Mouse (Mus musculus) hindbrain, embryonic 14.5 days (tissue): ENCODE data around the gene Pdzd2. TPM values are rescaled to one million over a fixed set of nuclear protein-coding genes. Genes with fewer than 3 reads are reported as not detected.
A peak's percentile ranks its signal among the peaks of the same experiment; 100 is the strongest.

Experiments used
- ATAC-seq: fragments of 200-750 bp; cut with Nextera tagmentation; 2 replicates; pipeline ENCODE4 v1.8.0; 2017; ENCODE audit warnings: moderate number of reproducible peaks, mild to moderate bottlenecking, moderate TSS enrichment, moderate library complexity; ENCODE audit not compliant: low FRiP score
- DNase-seq: peaks from one replicate; pipeline ENCODE4 v3.0.0-alpha.2; 2015; ENCODE audit warnings: low spot score
- H3K27ac ChIP-seq: fragments of 300-500 bp; sonication (generic); 2 replicates; pipeline ENCODE4 v1.5.1; 2014; ENCODE audit warnings: mild to moderate bottlenecking, moderate library complexity
- H3K27me3 ChIP-seq: fragments of 300-500 bp; sonication (generic); 2 replicates; pipeline ENCODE4 v1.6.1; 2014; ENCODE audit warnings: mild to moderate bottlenecking, low read length, mixed read lengths; ENCODE audit not compliant: control insufficient read depth, insufficient read depth
- H3K36me3 ChIP-seq: fragments of 300-500 bp; sonication (generic); replicated peaks from 2 replicates; pipeline ENCODE4 v1.6.1; 2014; ENCODE audit not compliant: control insufficient read depth, insufficient read depth
- H3K4me1 ChIP-seq: fragments of 300-500 bp; sonication (generic); replicated peaks from 2 replicates; pipeline ENCODE4 v1.6.1; 2014; ENCODE audit warnings: antibody characterized with exemption, low read length, mixed read lengths; ENCODE audit not compliant: control insufficient read depth, insufficient read depth
- H3K4me2 ChIP-seq: fragments of 300-500 bp; sonication (generic); replicated peaks from 2 replicates; pipeline ENCODE4 v1.6.1; 2014; ENCODE audit warnings: mild to moderate bottlenecking, moderate library complexity
- H3K4me3 ChIP-seq: fragments of 300-500 bp; sonication (generic); replicated peaks from 2 replicates; pipeline ENCODE4 v1.5.1; 2014; ENCODE audit warnings: mild to moderate bottlenecking, low read length
- H3K9ac ChIP-seq: fragments of 300-500 bp; sonication (generic); 2 replicates; pipeline ENCODE4 v1.6.1; 2014
- H3K9me3 ChIP-seq: fragments of 300-500 bp; sonication (generic); 2 replicates; pipeline ENCODE4 v1.6.1; 2016; ENCODE audit warnings: low read length; ENCODE audit not compliant: control insufficient read depth
- WGBS: fragments of 180-500 bp; shearing (Covaris S2); extraction: QIAGEN DNeasy Blood & Tissue Kit; methylation state at CpG from one replicate; pipeline ENCODE4 v1.1.7; 2014; 5-methylcytosine and 5-hydroxymethylcytosine counted together
- polyA plus RNA-seq: library from polyadenylated mRNA; unstranded; fragments of >200 nt; fragmentation: Nextera tagmentation; extraction: Ambion mirVana; gene quantifications from 2 replicates; pipeline ENCODE4 v1.2.1, GENCODE M21; 2014

Pdzd2 gene
- polyA plus RNA-seq, 1 experiment from 2014 or later, result 15.5 TPM

- Histone ChIP-seq H3K4me3 (no peak overlapping the region), H3K4me1 (no peaks in the 10 kb centered on the region), H3K4me2 (no peak overlapping the region), H3K27me3 (no peaks in the 10 kb centered on the region), H3K36me3 (no peaks in the 10 kb centered on the region), H3K27ac (no peak overlapping the region), H3K9me3 (no peaks in the 10 kb centered on the region), H3K9ac (no peak overlapping the region)
- DNase-seq (no peak), ATAC-seq (no peak)
- WGBS, result 91% methylated on average over 4 of the region's 4 CpGs
Measured at GRCm38 (mm10) chr15:12532568-12532967, 207.2 kb downstream of the Pdzd2 start.

- Histone ChIP-seq H3K36me3 (no peaks in the 10 kb centered on the region), H3K27ac (no peak overlapping the region), H3K27me3 (no peaks in the 10 kb centered on the region), H3K9ac (no peak overlapping the region), H3K4me3 (no peak overlapping the region), H3K4me2 (no peak overlapping the region), H3K4me1 (peaks cover 9% of the 10 kb centered on the region), H3K9me3 (no peaks in the 10 kb centered on the region)
- WGBS, result 86% methylated on average over 7 of the region's 7 CpGs
- DNase-seq (no peak), ATAC-seq (no peak)
Measured at GRCm38 (mm10) chr15:12522810-12523209, 216.9 kb downstream of the Pdzd2 start.

GRCm38 (mm10) chr15:12520292-12520691 lies 219.4 kb downstream of the Pdzd2 start:
- no peak overlapping the region for H3K4me3 ChIP-seq
- ATAC-seq, result no peak
- H3K27ac ChIP-seq, result no peak overlapping the region
- no peaks in the 10 kb centered on the region for H3K9me3 ChIP-seq
- no peak for DNase-seq
- H3K4me1 ChIP-seq, result peaks cover 13% of the 10 kb centered on the region
- H3K36me3 ChIP-seq, result no peaks in the 10 kb centered on the region
- no peak overlapping the region for H3K9ac ChIP-seq
- WGBS, result 65% methylated on average over 9 of the region's 9 CpGs
- H3K27me3 ChIP-seq, result no peaks in the 10 kb centered on the region
- H3K4me2 ChIP-seq, result no peak overlapping the region

DNA sequence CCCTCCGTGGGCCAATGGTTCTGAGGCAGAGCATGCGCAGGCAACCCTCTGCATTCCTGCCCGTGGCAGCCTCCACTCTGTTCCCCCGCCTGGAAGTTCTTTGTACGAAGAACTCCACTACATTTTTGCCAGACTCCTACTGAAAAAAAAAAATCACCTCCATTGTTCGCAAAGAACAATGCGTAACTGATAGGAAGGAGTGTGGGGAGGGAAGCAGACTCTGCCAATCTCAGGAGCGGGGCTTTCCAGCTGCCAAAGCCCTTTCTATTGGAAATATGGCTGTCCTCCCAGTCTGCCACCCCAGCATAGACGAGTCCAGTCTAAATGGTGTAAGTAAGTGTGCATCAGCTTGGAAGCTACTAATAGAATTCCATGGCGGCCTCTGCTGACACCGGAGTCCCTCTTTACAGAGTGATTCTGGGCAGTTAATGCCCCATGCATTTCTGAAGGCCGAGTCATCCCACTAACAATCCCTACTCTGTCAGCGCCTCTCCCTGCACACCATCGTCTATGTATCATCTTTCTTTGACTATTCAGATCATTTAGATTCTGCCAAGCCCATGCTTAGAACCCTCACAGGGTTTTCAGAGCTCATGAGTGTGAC lies 221.3 kb downstream of the Pdzd2 start:
- DNase-seq (no peak), ATAC-seq (no peak)
- 0 out of 2 replicates have a peak overlapping the region, but pooled peaks have one; percentile 20 for H3K27ac ChIP-seq
- no peaks in the 10 kb centered on the region for H3K27me3 ChIP-seq
- H3K9ac ChIP-seq, result no peak overlapping the region
- H3K9me3 ChIP-seq, result no peaks in the 10 kb centered on the region
- no peaks in the 10 kb centered on the region for H3K36me3 ChIP-seq
- 39% methylated on average over 14 of the region's 14 CpGs for WGBS
- H3K4me3 ChIP-seq, result no peak overlapping the region
- H3K4me2 ChIP-seq, result no peak overlapping the region; the same call in 1 of the 2 replicates
- peaks cover 13% of the 10 kb centered on the region for H3K4me1 ChIP-seq

DNA sequence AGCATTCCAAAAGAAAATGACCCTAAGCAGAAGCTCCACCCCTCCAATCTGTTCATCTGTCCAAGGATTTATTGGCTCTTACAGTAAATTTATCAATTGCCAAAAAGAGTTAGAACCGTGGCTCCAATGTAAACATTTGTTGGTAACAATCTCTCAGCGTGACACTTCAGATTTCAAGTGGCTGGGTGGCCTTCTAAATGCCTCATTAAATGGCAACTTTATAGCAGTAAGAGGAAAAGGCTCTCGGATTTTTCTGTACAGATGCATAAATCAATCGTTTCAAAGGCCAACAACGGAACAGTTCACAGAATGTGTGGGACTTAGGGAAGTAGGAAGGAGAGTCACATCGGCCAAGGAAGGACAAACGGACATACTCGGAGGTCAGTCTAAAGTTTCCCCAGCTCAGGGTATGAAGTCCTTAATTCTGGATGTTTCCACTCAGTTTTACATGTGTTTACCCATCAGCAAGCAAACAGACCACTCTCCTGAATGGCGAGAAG lies 222.4 kb downstream of the Pdzd2 start:
- H3K27ac ChIP-seq, result no peak overlapping the region
- WGBS, result 81% methylated on average over 9 of the region's 9 CpGs

GRCm38 (mm10) chr15:12515272-12515844 lies 224.4 kb downstream of the Pdzd2 start:
- H3K9me3 ChIP-seq, result no peaks in the 10 kb centered on the region
- no peak overlapping the region for H3K9ac ChIP-seq
- no peak for ATAC-seq
- peaks cover 13% of the 10 kb centered on the region for H3K4me1 ChIP-seq
- no peak overlapping the region for H3K4me2 ChIP-seq
- no peak overlapping the region for H3K4me3 ChIP-seq
- WGBS, result 74% methylated on average over 9 of the region's 9 CpGs
- DNase-seq, result no peak
- no peaks in the 10 kb centered on the region for H3K27me3 ChIP-seq
- H3K27ac ChIP-seq, result no peak overlapping the region
- H3K36me3 ChIP-seq, result no peaks in the 10 kb centered on the region

More for the DNA sequence above, 222.4 kb downstream of the Pdzd2 start:
- Histone ChIP-seq H3K9ac (no peak overlapping the region), H3K4me3 (no peak overlapping the region), H3K9me3 (no peaks in the 10 kb centered on the region), H3K36me3 (no peaks in the 10 kb centered on the region), H3K4me1 (peaks cover 13% of the 10 kb centered on the region), H3K27me3 (no peaks in the 10 kb centered on the region), H3K4me2 (no peak overlapping the region)
- DNase-seq (no peak), ATAC-seq (no peak)

DNA sequence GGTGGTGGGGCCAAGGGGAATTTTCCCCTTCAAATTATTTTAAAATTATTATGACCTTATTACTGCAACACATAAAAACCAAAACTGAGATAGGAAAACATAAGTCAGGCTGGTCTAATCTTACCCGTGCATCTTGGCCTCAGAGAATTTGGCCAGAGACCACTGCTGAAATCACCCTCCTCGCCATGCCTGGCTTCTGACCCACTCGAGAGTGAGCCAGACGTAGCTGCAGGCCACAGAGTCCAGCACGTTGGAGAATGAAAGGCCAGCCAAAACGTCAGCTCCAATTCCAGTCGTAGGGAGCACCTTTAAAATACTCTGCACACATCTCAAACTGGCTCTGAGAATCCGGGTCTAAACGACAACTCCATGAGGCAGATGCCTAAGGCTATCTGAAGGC lies 226.2 kb downstream of the Pdzd2 start:
- DNase-seq (no peak), ATAC-seq (no peak)
- Histone ChIP-seq H3K4me2 (no peak overlapping the region), H3K9me3 (no peaks in the 10 kb centered on the region), H3K9ac (no peak overlapping the region), H3K4me1 (peaks cover 11% of the 10 kb centered on the region), H3K27me3 (no peaks in the 10 kb centered on the region), H3K4me3 (no peak overlapping the region), H3K27ac (no peak overlapping the region), H3K36me3 (no peaks in the 10 kb centered on the region)
- 85% methylated on average over 9 of the region's 9 CpGs for WGBS

- H3K4me1 ChIP-seq, result peaks cover 18% of the 10 kb centered on the region
- H3K4me2 ChIP-seq, result no peak overlapping the region
- 94% methylated on average over 10 of the region's 10 CpGs for WGBS
- H3K9ac ChIP-seq, result no peak overlapping the region
- H3K36me3 ChIP-seq, result no peaks in the 10 kb centered on the region
- H3K27ac ChIP-seq, result no peak overlapping the region
- no peak for ATAC-seq
- H3K4me3 ChIP-seq, result no peak overlapping the region
- H3K9me3 ChIP-seq, result no peaks in the 10 kb centered on the region
- DNase-seq, result no peak
- H3K27me3 ChIP-seq, result no peaks in the 10 kb centered on the region
Measured at GRCm38 (mm10) chr15:12508765-12509377, 230.9 kb downstream of the Pdzd2 start.

DNA sequence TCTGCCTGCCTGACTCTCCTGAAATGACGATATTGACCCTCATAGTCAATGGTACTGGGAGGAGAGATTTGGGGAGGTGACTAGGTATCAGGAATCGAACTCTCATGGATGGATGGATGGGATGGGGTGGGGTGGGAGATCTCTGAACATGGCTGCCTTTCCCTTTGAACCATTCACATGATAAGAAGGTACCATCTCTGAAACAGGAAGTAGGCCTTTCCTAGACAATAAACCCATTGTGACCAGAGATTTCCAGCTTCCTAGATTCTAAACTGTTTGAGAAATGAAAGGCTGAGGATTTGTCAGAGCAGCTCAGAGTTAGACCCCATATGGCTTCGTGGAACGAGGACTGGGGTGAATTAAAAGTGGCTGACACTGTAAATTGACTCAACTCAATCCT lies 232.2 kb downstream of the Pdzd2 start:
- WGBS, result 78% methylated on average over 4 of the region's 4 CpGs
- Histone ChIP-seq H3K4me2 (no peak overlapping the region), H3K27me3 (no peaks in the 10 kb centered on the region), H3K9ac (no peak overlapping the region), H3K4me3 (no peak overlapping the region), H3K36me3 (no peaks in the 10 kb centered on the region), H3K27ac (no peak overlapping the region), H3K4me1 (peaks cover 18% of the 10 kb centered on the region), H3K9me3 (no peaks in the 10 kb centered on the region)
- DNase-seq (no peak), ATAC-seq (no peak)
